Mouse (Mus musculus) MEL (cell line): ENCODE data around the gene Btbd7. TPM values are rescaled to one million over a fixed set of nuclear protein-coding genes. Genes with fewer than 3 reads are reported as not detected.

Source experiments
- DNase-seq: peaks from one replicate; pipeline ENCODE4 v3.0.0; 2011; ENCODE audit warnings: low read depth, low spot score
- H3K27ac ChIP-seq: 2 replicates; pipeline ENCODE4 v1.5.1; 2012; ENCODE audit warnings: low read depth, mild to moderate bottlenecking, control low read depth, low read length, moderate library complexity; ENCODE audit not compliant: control insufficient read depth
- H3K27me3 ChIP-seq, 2 experiments: fragments of 150-350 bp in 1 of 2; sonication (generic) in 1 of 2; 2 replicates each; pipeline ENCODE4 v1.6.1; 2012; ENCODE audit warnings: low read length in 2 of 2, mild to moderate bottlenecking in 2 of 2, improper control_type of control experiment in 1 of 2, moderate library complexity in 1 of 2; ENCODE audit not compliant: insufficient read depth in 2 of 2, control insufficient read depth in 1 of 2
- H3K36me3 ChIP-seq, 2 experiments: 2 replicates each; pipeline ENCODE4 v1.6.1; 2012 to 2014; ENCODE audit warnings: low read length in 2 of 2, improper control_type of control experiment in 1 of 2, inconsistent platforms in 1 of 2, mild to moderate bottlenecking in 1 of 2; ENCODE audit not compliant: insufficient read depth in 2 of 2, control insufficient read depth in 1 of 2
- H3K4me1 ChIP-seq, 2 experiments: fragments of 150-350 bp in 1 of 2; sonication (generic) in 1 of 2; 2 replicates each; pipeline ENCODE4 v1.6.1; 2012; ENCODE audit warnings: low read length in 2 of 2, improper control_type of control experiment in 1 of 2, mild to moderate bottlenecking in 1 of 2; ENCODE audit not compliant: insufficient read depth in 2 of 2, control insufficient read depth in 1 of 2
- H3K4me3 ChIP-seq, 2 experiments: fragments of 150-350 bp in 1 of 2; sonication (generic) in 1 of 2; 2 replicates each; pipeline ENCODE4 v1.5.1; 2012; ENCODE audit warnings: low read depth in 2 of 2, low read length in 2 of 2, mild to moderate bottlenecking in 2 of 2, moderate library complexity in 2 of 2, control low read depth in 1 of 2, improper control_type of control experiment in 1 of 2; ENCODE audit not compliant: control insufficient read depth in 1 of 2, insufficient read depth in 1 of 2
- H3K79me2 ChIP-seq: 2 replicates; pipeline ENCODE4 v1.6.1; 2012; ENCODE audit warnings: mild to moderate bottlenecking, low read length, moderate library complexity; ENCODE audit not compliant: control insufficient read depth, poor library complexity, insufficient read depth
- H3K9ac ChIP-seq: 2 replicates; pipeline ENCODE4 v1.6.1; 2012; ENCODE audit warnings: low read depth, mild to moderate bottlenecking, control low read depth, low read length, moderate library complexity; ENCODE audit not compliant: control insufficient read depth, poor library complexity, severe bottlenecking
- H3K9me3 ChIP-seq: fragments of 150-350 bp; sonication (generic); replicated peaks from 2 replicates; pipeline ENCODE4 v1.6.1; 2012; ENCODE audit warnings: mild to moderate bottlenecking, low read length, improper control_type of control experiment, moderate library complexity; ENCODE audit not compliant: insufficient read depth
- CHD1 ChIP-seq: IDR thresholded peaks from 2 replicates; pipeline ENCODE4 v1.6.1; 2012; ENCODE audit warnings: low read depth, mild to moderate bottlenecking, inconsistent platforms, low read length, improper control_type of control experiment
- CTCF ChIP-seq, 3 experiments: IDR thresholded peaks in 2 of 3; conservative IDR thresholded peaks in 1 of 3; 2 replicates each; pipeline ENCODE4 v1.5.1; 2011 to 2012; ENCODE audit warnings: low read length in 3 of 3, low read depth in 2 of 3, mild to moderate bottlenecking in 2 of 3, improper control_type of control experiment in 1 of 3, inconsistent platforms in 1 of 3, mixed read lengths in 1 of 3, moderate library complexity in 1 of 3; ENCODE audit not compliant: control insufficient read depth in 1 of 3, insufficient read depth in 1 of 3, poor library complexity in 1 of 3, severe bottlenecking in 1 of 3
- E2F4 ChIP-seq: IDR thresholded peaks from 2 replicates; pipeline ENCODE4 v1.6.1; 2011; ENCODE audit warnings: low read depth, low read length, improper control_type of control experiment, borderline replicate concordance
- EP300 ChIP-seq, 2 experiments: IDR thresholded peaks; 2 replicates each; pipeline ENCODE4 v1.6.1; 2011; ENCODE audit warnings: improper control_type of control experiment in 2 of 2, low read length in 2 of 2, low read depth in 1 of 2, mild to moderate bottlenecking in 1 of 2
- ETS1 ChIP-seq: IDR thresholded peaks from 2 replicates; pipeline ENCODE4 v1.6.1; 2012; ENCODE audit warnings: low read depth, mild to moderate bottlenecking, inconsistent platforms, low read length, improper control_type of control experiment, moderate library complexity
- GATA1 ChIP-seq: IDR thresholded peaks from 2 replicates; pipeline ENCODE4 v1.6.1; 2011; ENCODE audit warnings: low read depth, low read length, improper control_type of control experiment
- KAT2A ChIP-seq: conservative IDR thresholded peaks from 2 replicates; pipeline ENCODE4 v1.6.1; 2012; ENCODE audit warnings: low read depth, low read length, improper control_type of control experiment, inconsistent platforms
- MAFK ChIP-seq: IDR thresholded peaks from 2 replicates; pipeline ENCODE4 v1.6.1; 2011; ENCODE audit warnings: low read depth, mild to moderate bottlenecking, low read length, improper control_type of control experiment, borderline replicate concordance
- MAX ChIP-seq: IDR thresholded peaks from 2 replicates; pipeline ENCODE4 v1.6.1; 2011; ENCODE audit warnings: low read length, improper control_type of control experiment
- MEF2A ChIP-seq: IDR thresholded peaks from 2 replicates; pipeline ENCODE4 v1.6.1; 2014; ENCODE audit warnings: low read depth, mild to moderate bottlenecking, inconsistent platforms, low read length, improper control_type of control experiment; ENCODE audit not compliant: poor library complexity, insufficient replicate concordance, severe bottlenecking; ENCODE audit errors: extremely low read depth
- MXI1 ChIP-seq: IDR thresholded peaks from 2 replicates; pipeline ENCODE4 v1.6.1; 2011; ENCODE audit warnings: mild to moderate bottlenecking, low read depth, low read length, improper control_type of control experiment
- NELFE ChIP-seq: IDR thresholded peaks from 2 replicates; pipeline ENCODE4 v1.6.1; 2011; ENCODE audit warnings: low read depth, low read length, improper control_type of control experiment
- POLR2AphosphoS2 ChIP-seq: IDR thresholded peaks from 2 replicates; pipeline ENCODE4 v1.6.1; 2011; ENCODE audit warnings: low read length, improper control_type of control experiment
- RAD21 ChIP-seq: IDR thresholded peaks from 2 replicates; pipeline ENCODE4 v1.6.1; 2011; ENCODE audit warnings: mild to moderate bottlenecking, low read depth, low read length, improper control_type of control experiment
- RCOR1 ChIP-seq: IDR thresholded peaks from 2 replicates; pipeline ENCODE4 v1.6.1; 2012; ENCODE audit warnings: low read depth, mild to moderate bottlenecking, inconsistent platforms, low read length, improper control_type of control experiment
- SMC3 ChIP-seq: IDR thresholded peaks from 2 replicates; pipeline ENCODE4 v1.6.1; 2011; ENCODE audit warnings: low read depth, low read length, improper control_type of control experiment
- TAL1 ChIP-seq: IDR thresholded peaks from 2 replicates; pipeline ENCODE4 v1.6.1; 2012; ENCODE audit warnings: mild to moderate bottlenecking, inconsistent platforms, low read length, moderate library complexity, mixed read lengths
- TBP ChIP-seq: IDR thresholded peaks from 2 replicates; pipeline ENCODE4 v1.8.0; 2011; ENCODE audit warnings: low read depth, low read length, improper control_type of control experiment
- TCF12 ChIP-seq: IDR thresholded peaks from 2 replicates; pipeline ENCODE4 v1.6.1; 2014; ENCODE audit warnings: low read depth, mild to moderate bottlenecking, inconsistent platforms, low read length, improper control_type of control experiment, moderate library complexity
- UBTF ChIP-seq: IDR thresholded peaks from 2 replicates; pipeline ENCODE4 v1.6.1; 2012; ENCODE audit warnings: low read depth, mild to moderate bottlenecking, inconsistent platforms, low read length, improper control_type of control experiment, moderate library complexity, borderline replicate concordance; ENCODE audit not compliant: insufficient read depth
- USF1 ChIP-seq: IDR thresholded peaks from 2 replicates; pipeline ENCODE4 v1.6.1; 2014; ENCODE audit warnings: low read depth, mild to moderate bottlenecking, inconsistent platforms, low read length, improper control_type of control experiment, moderate library complexity
- ZMIZ1 ChIP-seq: IDR thresholded peaks from 2 replicates; pipeline ENCODE4 v1.6.1; 2012; ENCODE audit warnings: low read depth, mild to moderate bottlenecking, inconsistent platforms, low read length, improper control_type of control experiment, moderate library complexity
- ZNF384 ChIP-seq: IDR thresholded peaks from 2 replicates; pipeline ENCODE4 v1.6.1; 2012; ENCODE audit warnings: low read depth, mild to moderate bottlenecking, inconsistent platforms, low read length, improper control_type of control experiment
- polyA plus RNA-seq, 2 experiments: library from polyadenylated mRNA; stranded (reverse) in 1 of 2; unstranded in 1 of 2; fragments of >175 nt in 1 of 2; fragments of >200 nt in 1 of 2; gene quantifications; 2 replicates each; pipeline versions ENCODE4 v1.2.1 to v1.2.4; 2012; ENCODE audit warnings: low replicate concordance in 2 of 2, low read depth in 1 of 2; ENCODE audit not compliant: insufficient read length in 2 of 2, insufficient read depth in 1 of 2, missing spikeins in 1 of 2
- total RNA-seq: library from RNA; depleted of rRNA; stranded (reverse); fragments of 300-350 nt; gene quantifications from 2 replicates; pipeline ENCODE4 v1.2.3, GENCODE M21; 2012

The Btbd7 gene
- total and polyA plus RNA-seq, 3 experiments = 8.4 to 14.3 TPM; not detected in 1

DNA sequence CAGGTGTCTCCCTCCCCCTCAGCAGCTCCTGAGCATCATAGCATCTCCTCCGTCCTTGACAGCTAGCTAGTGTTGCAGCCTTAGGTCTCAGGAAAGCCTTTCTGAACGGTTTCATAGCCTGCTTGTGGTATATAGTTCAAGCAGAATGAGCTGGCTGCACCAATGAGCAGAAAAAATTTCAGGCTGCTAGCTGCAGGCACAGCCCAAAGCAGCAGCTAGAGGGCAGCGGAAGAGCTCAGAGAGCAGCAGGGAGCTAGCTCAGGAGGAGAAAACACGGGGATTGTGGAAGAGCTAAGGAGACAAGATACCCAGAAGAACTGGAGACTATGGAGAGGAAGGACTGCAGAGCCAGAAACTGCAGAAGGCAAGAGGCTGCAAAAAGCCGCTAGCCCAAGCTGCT, 7.5 kb upstream of the Btbd7 start:
- TF ChIP-seq SMC3 (peak; percentile 39), ETS1 (no peak), CTCF (IDR thresholded peaks at IDR 0.05 in 2 of 3, conservative IDR thresholded peaks at IDR 0.05 in 1 of 3; ENCODE audit: control insufficient read depth in 1 of 3, insufficient read depth in 1 of 3, low read depth in 2 of 3, low read length in 3 of 3, poor library complexity in 1 of 3, severe bottlenecking in 1 of 3) (peak in 2 of 3 experiments; percentile 42 to 58; a peak in 4 of 6 replicates), TBP (no peak), MAX (no peak), RAD21 (peak; percentile 9), ZNF384 (no peak)
- Histone ChIP-seq H3K27ac (no peak overlapping the region), H3K36me3 (no peaks in the 10 kb centered on the region), H3K79me2 (no peaks in the 10 kb centered on the region), H3K9ac (no peak overlapping the region), H3K4me1 (no peaks in the 10 kb centered on the region), H3K9me3 (no peaks in the 10 kb centered on the region), H3K27me3 (peaks cover 3 to 5% of the 10 kb centered on the region in 2 experiments), H3K4me3 (no peak overlapping the region)
- no peak for DNase-seq

DNA sequence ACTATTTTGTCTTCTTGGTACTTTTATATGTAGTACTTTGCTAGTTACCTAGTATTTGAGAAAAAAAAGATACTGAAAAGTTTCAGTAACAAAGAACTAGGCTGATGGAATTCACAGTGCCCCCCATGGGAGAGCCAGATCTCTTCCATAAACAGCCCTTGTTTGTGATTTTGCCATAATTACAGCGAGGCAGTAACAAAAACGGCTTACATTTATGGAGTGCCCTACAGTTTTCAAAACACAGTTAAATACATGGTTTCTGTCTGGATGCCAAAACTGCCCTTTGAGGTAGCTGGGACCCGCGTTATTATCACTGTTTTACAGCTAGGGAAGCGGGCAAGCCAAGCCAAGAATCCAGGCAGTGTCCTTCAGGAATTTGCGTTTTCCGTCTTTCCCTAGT, 630 bp upstream of the Btbd7 start:
- H3K4me1 ChIP-seq = peaks cover 6 to 8% of the 10 kb centered on the region in 2 experiments; a peak in 3 of 4 replicates
- TF ChIP-seq MEF2A (no peak), RAD21 (no peak), MAX (no peak), MXI1 (no peak), CHD1 (no peak), GATA1 (no peak), USF1 (no peak), RCOR1 (no peak), MAFK (no peak), E2F4 (no peak), KAT2A (no peak), TAL1 (no peak), ETS1 (no peak), POLR2AphosphoS2 (no peak), NELFE (no peak), EP300 (IDR thresholded peaks at IDR 0.05; ENCODE audit: low read depth in 1 of 2, low read length in 2 of 2) (no peak), SMC3 (no peak), ZMIZ1 (no peak), UBTF (no peak), TCF12 (no peak)
- TF ChIP-seq, all 39 proteins: peak for 0
- no peak for DNase-seq
- Histone ChIP-seq H3K27ac (no peak overlapping the region), H3K9ac (peak overlapping the region; percentile 69), H3K9me3 (no peaks in the 10 kb centered on the region), H3K79me2 (peaks cover 37% of the 10 kb centered on the region), H3K27me3 (no peaks in the 10 kb centered on the region), H3K4me3 (peak overlapping the region; percentile 61 to 72), H3K36me3 (peaks cover 0 to 28% of the 10 kb centered on the region in 2 experiments; a peak in 2 of 4 replicates)
